Mouse (Mus musculus) heart, postnatal 0 days (tissue): ENCODE measurements at regions not wholly inside any gene's neighbourhood (a gene's known extent, or its start where the extent isn't known, plus 50 kb on each side); places are given as distances from the start of the nearest gene placed in this dataset.

Source experiments
- CTCF ChIP-seq: IDR thresholded peaks from 2 replicates; pipeline ENCODE4 v1.5.1; 2016; ENCODE audit warnings: antibody characterized with exemption, control low read depth, low read depth
- EP300 ChIP-seq: IDR thresholded peaks from 2 replicates; pipeline ENCODE4 v1.6.1; 2016; ENCODE audit warnings: antibody characterized with exemption, low read depth

- TF ChIP-seq CTCF: no peak
- no peak for TF ChIP-seq EP300
These were observed 82.9 kb downstream of the 4933402N22Rik start for GRCm38 (mm10) chr5:12000777-12001176.
